Comparison of ENCODE assay signal across 12 mouse cellular contexts in genomic region chr13:97941099-97941498, GRCm38 (mm10).
DNase-seq lines count a peak whose midpoint lies in the region; ATAC-seq and TF ChIP-seq lines count a peak whose summit lies in the region.
"Had no signal": no experiment of that assay in that cellular context is flagged by ENCODE, and none has a peak within 500 bp of the region (broad histone marks: within the 10 kb centered on the region; RNA-seq: fewer than 3 reads in every experiment).

No protein-coding gene starts in this region.

- no peaks in the 10 kb centered on the region for H3K9me3 ChIP-seq in liver, postnatal 0 days (ENCODE audit: low read length)
- H3K9me3 ChIP-seq in liver, embryonic 12.5 days (replicated peaks) = no peaks in the 10 kb centered on the region
- H3K9me3 ChIP-seq in hindbrain, embryonic 12.5 days (replicated peaks) = no peaks in the 10 kb centered on the region
- H3K9me3 ChIP-seq: megakaryocyte, embryonic 14.5 days had no signal

- no peaks in the 10 kb centered on the region for H3K27me3 ChIP-seq in liver, postnatal 0 days (ENCODE audit: insufficient read depth, low read length)
- H3K27me3 ChIP-seq in liver, embryonic 12.5 days (replicated peaks) = no peaks in the 10 kb centered on the region
- H3K27me3 ChIP-seq in hindbrain, embryonic 12.5 days = no peaks in the 10 kb centered on the region; the same call in 1 of the 2 replicates

- TF ChIP-seq CTCF in liver, postnatal 0 days (IDR thresholded peaks at IDR 0.05; ENCODE audit: low read depth) = no peak

- peaks cover 3% of the 10 kb centered on the region; the same call in 1 of the 2 replicates for H3K4me1 ChIP-seq in liver, postnatal 0 days (ENCODE audit: insufficient read depth)
- H3K4me1 ChIP-seq in liver, embryonic 12.5 days = no peaks in the 10 kb centered on the region
- H3K4me1 ChIP-seq in hindbrain, embryonic 12.5 days = peaks cover 3% of the 10 kb centered on the region; the same call in 1 of the 2 replicates

- H3K9ac ChIP-seq in liver, postnatal 0 days (replicated peaks) = no peak overlapping the region
- H3K9ac ChIP-seq in liver, embryonic 12.5 days = no peak overlapping the region
- H3K9ac ChIP-seq in hindbrain, embryonic 12.5 days = no peak overlapping the region

- peak overlapping the region; percentile 51; the same call in 1 of the 2 replicates for H3K27ac ChIP-seq in liver, postnatal 0 days (ENCODE audit: low read depth)
- no peak overlapping the region for H3K27ac ChIP-seq in liver, embryonic 12.5 days
- H3K27ac ChIP-seq in hindbrain, embryonic 12.5 days = no peak overlapping the region
- H3K27ac ChIP-seq: stomach, postnatal 0 days had no signal

- H3K36me3 ChIP-seq in liver, postnatal 0 days (replicated peaks; ENCODE audit: insufficient read depth, low read length) = no peaks in the 10 kb centered on the region
- H3K36me3 ChIP-seq in liver, embryonic 12.5 days = no peaks in the 10 kb centered on the region
- peaks cover 3% of the 10 kb centered on the region; the same call in 1 of the 2 replicates for H3K36me3 ChIP-seq in hindbrain, embryonic 12.5 days

- no peak for TF ChIP-seq EP300 in liver, postnatal 0 days (IDR thresholded peaks at IDR 0.05; ENCODE audit: low read depth)

- no peak overlapping the region for H3K4me3 ChIP-seq in liver, postnatal 0 days (ENCODE audit: low read depth, low read length)
- no peak overlapping the region for H3K4me3 ChIP-seq in liver, embryonic 12.5 days
- H3K4me3 ChIP-seq in hindbrain, embryonic 12.5 days = no peak overlapping the region
- H3K4me3 ChIP-seq: megakaryocyte, embryonic 14.5 days had no signal

- H3K4me2 ChIP-seq in liver, postnatal 0 days (ENCODE audit: low read depth, low read length) = no peak overlapping the region
- no peak overlapping the region for H3K4me2 ChIP-seq in liver, embryonic 12.5 days
- H3K4me2 ChIP-seq in hindbrain, embryonic 12.5 days (replicated peaks) = no peak overlapping the region

- 33% methylated on average over 6 of the region's 6 CpGs for WGBS in liver, postnatal 0 days (ENCODE audit: insufficient replicate concordance)
- 32% methylated on average over 6 of the region's 6 CpGs for WGBS in liver, embryonic 12.5 days (ENCODE audit: insufficient replicate concordance)
- 61% methylated on average over 6 of the region's 6 CpGs for WGBS in hindbrain, embryonic 12.5 days

- peak; percentile 38 for DNase-seq in liver, postnatal 0 days
- peak; percentile 57 for DNase-seq in gastrocnemius, postnatal 25 days
- no peak for DNase-seq in frontal cortex, postnatal 14 days (ENCODE audit: low spot score in 2 of 2)
- DNase-seq in ovary, postnatal 10 days (ENCODE audit: low spot score) = no peak
- DNase-seq: adrenal gland, postnatal 36 days; kidney, adult 11 months had no signal

- peak; percentile 31; the same call in 1 of the 2 replicates for ATAC-seq in liver, postnatal 0 days
- no peak for ATAC-seq in liver, embryonic 12.5 days
- peak; percentile 67 for ATAC-seq in megakaryocyte, adult 5-6 weeks (ENCODE audit: poor library complexity, severe bottlenecking)
- ATAC-seq in erythroblast, adult 5-6 weeks (replicated peaks; ENCODE audit: low FRiP score, poor library complexity, severe bottlenecking) = no peak
- no peak for ATAC-seq in hindbrain, embryonic 12.5 days (ENCODE audit: low FRiP score)

Comparison
In these comparisons a context has a peak if more than half of its experiments do, and no peak if none do; other contexts are left out.
1. ATAC-seq: peak in liver, postnatal 0 days (single experiment) and megakaryocyte, adult 5-6 weeks (single experiment); none in liver, embryonic 12.5 days (single experiment), erythroblast, adult 5-6 weeks (single experiment) and hindbrain, embryonic 12.5 days (single experiment).
2. DNase-seq: peak in liver, postnatal 0 days (single experiment) and gastrocnemius, postnatal 25 days (single experiment); none in frontal cortex, postnatal 14 days (0 of 2) and ovary, postnatal 10 days (single experiment).